Mouse (Mus musculus): ENCODE measurements around the gene Grin3b. TPM values are rescaled to one million over a fixed set of nuclear protein-coding genes. Genes with fewer than 3 reads are reported as not detected.

Grin3b gene
- total and polyA plus RNA-seq, 3 experiments, result 0.07 to 0.60 (median 0.44) TPM

DNA sequence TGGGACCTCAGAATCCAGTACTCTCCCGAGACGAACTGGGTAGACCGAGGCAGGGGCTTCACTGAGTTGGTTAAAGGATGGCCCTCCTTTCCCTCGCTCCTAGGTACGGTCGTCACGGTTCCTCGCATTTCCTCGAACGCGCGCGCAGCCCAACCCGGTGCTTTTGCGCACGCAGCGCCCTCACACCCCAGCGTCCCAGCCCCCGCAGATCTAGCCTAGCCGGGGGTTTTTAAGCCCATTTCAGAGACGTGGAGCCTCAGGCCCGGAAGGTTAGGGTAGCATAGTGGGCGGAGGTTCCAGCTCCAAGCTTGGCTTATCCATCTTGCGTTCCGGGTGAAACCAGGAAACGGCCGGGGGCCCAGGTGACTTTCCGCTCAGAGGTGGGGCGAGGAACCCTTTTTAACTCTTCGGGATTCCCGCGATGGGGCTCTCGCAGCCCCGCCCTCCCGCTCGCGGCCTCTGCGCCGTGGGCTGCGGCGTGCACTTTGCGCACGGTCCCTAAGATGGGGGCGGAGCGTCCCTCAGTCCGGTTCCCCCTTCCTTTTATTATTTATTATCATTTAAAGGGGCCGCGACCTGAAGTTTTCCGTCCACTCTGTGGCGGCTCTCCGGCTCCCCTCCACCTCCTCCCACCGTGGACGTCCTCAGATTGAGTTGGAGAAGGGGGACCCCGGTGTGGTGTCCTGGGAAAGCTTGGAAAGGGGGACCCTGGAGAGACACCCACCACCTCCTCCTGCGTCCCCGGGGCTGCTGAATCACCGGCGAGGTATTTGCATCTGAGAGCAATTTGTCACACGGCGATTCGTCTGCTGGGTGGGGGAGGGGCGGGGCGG, 43.8 kb upstream of the Grin3b start, which contains the start of gene Arid3a:
Gene Arid3a, plus strand, starts transcription at position 553 of the 833 bp plus-strand sequence.
- Histone ChIP-seq H3K27me3 (ENCODE audit: insufficient read depth, low read length) (no peaks in the 10 kb centered on the region), H3K9me3 (replicated peaks) (peaks cover 1% of the 10 kb centered on the region), H3K36me3 (replicated peaks) (peaks cover 26% of the 10 kb centered on the region), H3K4me3 (ENCODE audit: low read depth, low read length) (peak within 1 kb of the TSS; percentile 95), H3K4me1 (ENCODE audit: insufficient read depth, low read depth, low read length) (peaks cover 54% of the 10 kb centered on the region)
- DNase-seq (ENCODE audit: low spot score) (peak; percentile 91), ATAC-seq (ENCODE audit: extremely low read depth, insufficient number of reproducible peaks, low FRiP score, poor library complexity, severe bottlenecking) (peak; percentile 59)
- TF ChIP-seq POLR2AphosphoS5 (IDR thresholded peaks at IDR 0.05; ENCODE audit: insufficient replicate concordance, low read depth, low read length), result no peak
- TF ChIP-seq GATA1 (IDR thresholded peaks at IDR 0.05; ENCODE audit: borderline replicate concordance, low read length), result no peak
- no peak for TF ChIP-seq CTCF (IDR thresholded peaks at IDR 0.05; ENCODE audit: low read depth, low read length)
- no peak for TF ChIP-seq GATA2 (IDR thresholded peaks at IDR 0.05; ENCODE audit: borderline replicate concordance, low read depth, low read length)
- TF ChIP-seq TAL1 (conservative IDR thresholded peaks at IDR 0.05; ENCODE audit: low read depth, low read length), result no peak

DNA sequence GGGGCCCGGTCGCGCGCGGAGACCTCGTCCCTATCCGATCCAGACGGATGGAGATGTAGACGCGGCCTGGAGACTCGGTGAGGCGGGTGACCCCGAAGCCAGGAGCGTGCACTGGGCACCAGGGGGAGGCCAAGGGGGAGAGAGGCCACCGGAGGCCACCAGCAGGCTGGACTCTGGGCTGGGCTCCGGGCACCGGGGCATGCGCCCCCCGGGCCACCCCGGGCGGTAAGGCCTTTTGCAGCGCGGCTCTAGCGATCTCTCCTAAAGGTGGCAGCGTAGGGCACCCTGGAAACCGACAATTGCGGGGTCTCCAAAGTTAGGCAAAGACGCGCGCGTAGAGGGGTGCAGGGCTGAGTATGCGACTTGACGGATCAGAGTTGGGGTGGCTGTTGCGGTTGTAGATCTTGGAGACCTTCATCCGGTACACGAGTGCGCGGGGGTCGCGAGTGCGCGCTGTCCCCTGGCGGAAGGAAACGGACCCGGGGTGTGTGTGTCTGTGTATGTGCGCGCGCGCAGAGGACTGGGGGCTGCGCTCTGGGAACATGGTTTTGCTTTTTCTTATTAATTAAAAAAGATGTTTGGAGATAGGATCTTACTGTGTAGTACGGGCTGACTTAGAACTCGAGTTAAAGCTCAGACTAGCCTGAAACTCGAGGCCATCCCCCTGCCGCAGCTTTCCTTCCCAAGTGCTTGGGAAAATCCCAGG, 43.0 kb upstream of the Grin3b start:
- Histone ChIP-seq H3K4me1 (ENCODE audit: insufficient read depth, low read depth, low read length) (peaks cover 61% of the 10 kb centered on the region), H3K9me3 (replicated peaks) (no peaks in the 10 kb centered on the region), H3K27me3 (ENCODE audit: insufficient read depth, low read length) (no peaks in the 10 kb centered on the region), H3K36me3 (replicated peaks) (peaks cover 34% of the 10 kb centered on the region), H3K4me3 (ENCODE audit: low read depth, low read length) (peak overlapping the region; percentile 95)
- TF ChIP-seq GATA1 (IDR thresholded peaks at IDR 0.05; ENCODE audit: borderline replicate concordance, low read length) (no peak), TAL1 (conservative IDR thresholded peaks at IDR 0.05; ENCODE audit: low read depth, low read length) (no peak), POLR2AphosphoS5 (IDR thresholded peaks at IDR 0.05; ENCODE audit: insufficient replicate concordance, low read depth, low read length) (no peak), GATA2 (IDR thresholded peaks at IDR 0.05; ENCODE audit: borderline replicate concordance, low read depth, low read length) (no peak)
- no peak for ATAC-seq (ENCODE audit: extremely low read depth, insufficient number of reproducible peaks, low FRiP score, poor library complexity, severe bottlenecking)
- peak; percentile 58 for DNase-seq (ENCODE audit: low spot score)

DNA sequence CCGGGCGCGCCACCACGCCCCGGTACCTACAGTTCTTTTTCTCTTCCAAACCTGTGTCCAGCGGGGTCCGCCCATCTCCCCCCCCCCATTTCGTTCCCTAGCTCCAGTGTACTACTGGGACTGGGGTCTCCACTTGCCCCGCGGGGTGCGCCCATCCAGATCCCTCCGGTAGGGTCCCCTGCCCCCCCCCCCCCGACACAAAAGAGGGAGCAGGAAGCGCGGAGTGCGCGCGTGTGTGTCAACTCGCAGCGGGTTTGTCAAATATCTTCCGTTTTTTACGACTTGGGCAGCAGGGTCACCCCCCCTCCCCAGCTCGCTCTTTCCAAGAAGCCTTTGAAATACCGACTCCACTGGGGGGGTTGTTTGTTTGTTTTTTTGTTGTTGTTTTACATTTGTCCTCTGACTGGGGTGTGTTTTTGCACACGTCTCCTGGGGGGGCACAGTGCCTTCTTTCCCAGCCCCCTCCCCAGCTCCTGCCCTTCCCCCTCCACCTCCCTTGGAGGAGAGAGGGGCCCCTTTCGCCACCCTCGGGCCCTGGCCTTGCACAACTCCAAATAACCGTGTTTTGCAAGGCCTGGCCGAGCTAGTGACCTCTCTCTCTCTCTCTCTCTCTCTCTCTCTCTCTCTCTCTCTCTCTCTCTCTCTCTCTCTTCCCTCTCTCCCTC, 42.4 kb upstream of the Grin3b start:
- peak; percentile 69 for DNase-seq (ENCODE audit: low spot score)
- Histone ChIP-seq H3K36me3 (replicated peaks) (peaks cover 41% of the 10 kb centered on the region), H3K4me1 (ENCODE audit: insufficient read depth, low read depth, low read length) (peaks cover 68% of the 10 kb centered on the region), H3K4me3 (ENCODE audit: low read depth, low read length) (peak overlapping the region; percentile 95), H3K9me3 (replicated peaks) (no peaks in the 10 kb centered on the region), H3K27me3 (ENCODE audit: insufficient read depth, low read length) (no peaks in the 10 kb centered on the region)
- no peak for ATAC-seq (ENCODE audit: extremely low read depth, insufficient number of reproducible peaks, low FRiP score, poor library complexity, severe bottlenecking)
- TF ChIP-seq POLR2AphosphoS5 (IDR thresholded peaks at IDR 0.05; ENCODE audit: insufficient replicate concordance, low read depth, low read length) (no peak), GATA2 (IDR thresholded peaks at IDR 0.05; ENCODE audit: borderline replicate concordance, low read depth, low read length) (no peak), CTCF (IDR thresholded peaks at IDR 0.05; ENCODE audit: low read depth, low read length) (no peak), TAL1 (conservative IDR thresholded peaks at IDR 0.05; ENCODE audit: low read depth, low read length) (no peak), GATA1 (IDR thresholded peaks at IDR 0.05; ENCODE audit: borderline replicate concordance, low read length) (no peak)

- Histone ChIP-seq H3K36me3 (replicated peaks) (peaks cover 50% of the 10 kb centered on the region), H3K4me3 (ENCODE audit: low read depth, low read length) (peak overlapping the region; percentile 95), H3K4me1 (ENCODE audit: insufficient read depth, low read depth, low read length) (peaks cover 72% of the 10 kb centered on the region), H3K9me3 (replicated peaks) (no peaks in the 10 kb centered on the region), H3K27me3 (ENCODE audit: insufficient read depth, low read length) (no peaks in the 10 kb centered on the region)
- TF ChIP-seq POLR2AphosphoS5 (IDR thresholded peaks at IDR 0.05; ENCODE audit: insufficient replicate concordance, low read depth, low read length) (no peak), CTCF (IDR thresholded peaks at IDR 0.05; ENCODE audit: low read depth, low read length) (no peak), TAL1 (conservative IDR thresholded peaks at IDR 0.05; ENCODE audit: low read depth, low read length) (no peak), GATA2 (IDR thresholded peaks at IDR 0.05; ENCODE audit: borderline replicate concordance, low read depth, low read length) (no peak), GATA1 (IDR thresholded peaks at IDR 0.05; ENCODE audit: borderline replicate concordance, low read length) (no peak)
- DNase-seq (ENCODE audit: low spot score) (no peak), ATAC-seq (ENCODE audit: extremely low read depth, insufficient number of reproducible peaks, low FRiP score, poor library complexity, severe bottlenecking) (no peak)
Measured at GRCm38 (mm10) chr10:79928907-79929701, 41.4 kb upstream of the Grin3b start.

DNA sequence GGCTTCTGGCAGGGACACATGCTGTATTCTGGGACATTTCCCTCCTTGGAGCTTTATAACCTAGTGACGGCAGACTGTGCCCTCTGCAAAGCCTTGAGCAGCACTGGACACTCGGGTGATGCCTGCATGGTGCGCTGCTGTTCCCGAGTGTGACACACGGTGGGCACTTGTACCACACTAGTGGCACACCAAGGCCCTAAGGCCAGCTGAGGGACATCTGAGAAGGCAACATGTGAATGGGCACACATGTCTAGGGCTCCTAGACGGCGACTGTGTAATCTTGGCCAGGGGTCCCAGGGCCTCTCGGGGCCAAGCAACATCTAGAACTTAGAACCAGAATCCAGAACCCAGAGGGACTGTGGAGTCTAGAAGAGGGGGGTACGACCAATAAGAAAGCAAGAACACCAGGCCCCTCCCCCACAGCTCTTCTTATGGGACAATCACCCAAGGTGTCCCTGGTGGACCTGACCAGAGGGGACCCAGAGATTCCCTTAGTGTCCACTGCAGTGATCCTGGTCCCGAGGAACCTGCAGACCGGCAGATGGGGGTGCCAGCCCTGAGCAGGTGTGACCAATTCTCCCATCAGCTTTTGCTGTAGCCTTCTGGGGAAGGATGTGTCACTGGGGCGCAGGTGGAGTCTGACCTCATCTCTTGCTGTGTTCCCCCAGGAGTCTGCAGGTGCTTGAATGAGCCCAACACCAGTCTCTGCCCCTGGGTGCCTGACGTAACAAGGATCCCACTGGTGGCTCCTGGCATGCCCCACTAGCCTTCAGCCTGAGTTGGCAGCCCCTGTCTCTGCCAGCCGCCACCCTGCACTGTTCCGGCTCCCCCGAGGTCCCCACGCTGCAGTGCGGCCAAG, 40.3 kb upstream of the Grin3b start:
- Histone ChIP-seq H3K4me1 (ENCODE audit: insufficient read depth, low read depth, low read length) (peaks cover 77% of the 10 kb centered on the region), H3K4me3 (ENCODE audit: low read depth, low read length) (no peak overlapping the region; the same call in 1 of the 2 replicates), H3K9me3 (replicated peaks) (no peaks in the 10 kb centered on the region), H3K36me3 (replicated peaks) (peaks cover 61% of the 10 kb centered on the region), H3K27me3 (ENCODE audit: insufficient read depth, low read length) (no peaks in the 10 kb centered on the region)
- ATAC-seq (ENCODE audit: extremely low read depth, insufficient number of reproducible peaks, low FRiP score, poor library complexity, severe bottlenecking) (no peak), DNase-seq (ENCODE audit: low spot score) (no peak)
- TF ChIP-seq GATA2 (IDR thresholded peaks at IDR 0.05; ENCODE audit: borderline replicate concordance, low read depth, low read length), result no peak
- no peak for TF ChIP-seq POLR2AphosphoS5 (IDR thresholded peaks at IDR 0.05; ENCODE audit: insufficient replicate concordance, low read depth, low read length)
- TF ChIP-seq TAL1 (conservative IDR thresholded peaks at IDR 0.05; ENCODE audit: low read depth, low read length), result no peak
- no peak for TF ChIP-seq CTCF (IDR thresholded peaks at IDR 0.05; ENCODE audit: low read depth, low read length)
- no peak for TF ChIP-seq GATA1 (IDR thresholded peaks at IDR 0.05; ENCODE audit: borderline replicate concordance, low read length)
